Mouse (Mus musculus): ENCODE measurements around the gene Ttc39d. TPM values are rescaled to one million over a fixed set of nuclear protein-coding genes. Genes with fewer than 3 reads are reported as not detected.
A peak's percentile ranks its signal among the peaks of the same experiment; 100 is the strongest.
"Not testable (repeated sequence)": the region's sequence is repeated elsewhere in the genome, so short reads cannot be mapped to it uniquely, and the experiment has no call there.

Gene Ttc39d
- polyA plus RNA-seq, 1 experiment from 2014 or later, result 0.10 TPM

GRCm38 (mm10) chr17:80171948-80172347, 35.3 kb upstream of the Ttc39d start:
- Histone ChIP-seq H3K36me3 (no peaks in the 10 kb centered on the region), H3K4me1 (peaks cover 18% of the 10 kb centered on the region), H3K9me3 (replicated peaks) (no peaks in the 10 kb centered on the region), H3K27ac (replicated peaks) (no peak overlapping the region), H3K9ac (replicated peaks) (no peak overlapping the region), H3K4me3 (replicated peaks) (no peak overlapping the region), H3K27me3 (replicated peaks) (no peaks in the 10 kb centered on the region), H3K4me2 (no peak overlapping the region)
- WGBS, result 93% methylated on average over 4 of the region's 4 CpGs
- ATAC-seq (ENCODE audit: low FRiP score), result no peak

GRCm38 (mm10) chr17:80172761-80173160, 34.5 kb upstream of the Ttc39d start:
- H3K9ac ChIP-seq (replicated peaks), result no peak overlapping the region
- no peak overlapping the region for H3K4me3 ChIP-seq (replicated peaks)
- no peak overlapping the region for H3K4me2 ChIP-seq
- no peak overlapping the region for H3K27ac ChIP-seq (replicated peaks)
- no peaks in the 10 kb centered on the region for H3K9me3 ChIP-seq (replicated peaks)
- H3K4me1 ChIP-seq, result peaks cover 15% of the 10 kb centered on the region
- H3K36me3 ChIP-seq, result no peaks in the 10 kb centered on the region
- ATAC-seq (ENCODE audit: low FRiP score), result no peak
- no peaks in the 10 kb centered on the region for H3K27me3 ChIP-seq (replicated peaks)
- WGBS, result 96% methylated on average over 5 of the region's 5 CpGs

- Histone ChIP-seq H3K27ac (replicated peaks) (no peak overlapping the region), H3K27me3 (replicated peaks) (no peaks in the 10 kb centered on the region), H3K36me3 (no peaks in the 10 kb centered on the region), H3K9ac (replicated peaks) (no peak overlapping the region), H3K9me3 (replicated peaks) (no peaks in the 10 kb centered on the region), H3K4me3 (replicated peaks) (no peak overlapping the region), H3K4me2 (no peak overlapping the region), H3K4me1 (peaks cover 5% of the 10 kb centered on the region)
- no peak for ATAC-seq (ENCODE audit: low FRiP score)
- WGBS, result 94% methylated on average over 2 of the region's 2 CpGs
These were observed 33.6 kb upstream of the Ttc39d start for GRCm38 (mm10) chr17:80173708-80174107.

- Histone ChIP-seq H3K36me3 (no peaks in the 10 kb centered on the region), H3K4me1 (0 out of 2 replicates have a peak, but pooled peaks cover under 1% of the 10 kb centered on the region), H3K27ac (replicated peaks) (no peak overlapping the region), H3K4me2 (no peak overlapping the region), H3K9ac (replicated peaks) (no peak overlapping the region), H3K9me3 (replicated peaks) (no peaks in the 10 kb centered on the region), H3K27me3 (replicated peaks) (no peaks in the 10 kb centered on the region), H3K4me3 (replicated peaks) (no peak overlapping the region)
- 81% methylated on average over 3 of the region's 3 CpGs for WGBS
- ATAC-seq (ENCODE audit: low FRiP score), result no peak
These were observed 33.1 kb upstream of the Ttc39d start for GRCm38 (mm10) chr17:80174146-80174545.

- Histone ChIP-seq H3K27me3 (replicated peaks) (no peaks in the 10 kb centered on the region), H3K9ac (replicated peaks) (no peak overlapping the region), H3K36me3 (no peaks in the 10 kb centered on the region), H3K27ac (replicated peaks) (no peak overlapping the region), H3K4me1 (no peaks in the 10 kb centered on the region), H3K9me3 (replicated peaks) (no peaks in the 10 kb centered on the region), H3K4me2 (no peak overlapping the region), H3K4me3 (replicated peaks) (no peak overlapping the region)
- 87% methylated on average over 19 of the region's 19 CpGs for WGBS
- ATAC-seq (ENCODE audit: low FRiP score), result no peak
These were observed 32.4 kb upstream of the Ttc39d start for GRCm38 (mm10) chr17:80174699-80175385.

GRCm38 (mm10) chr17:80175386-80175739, 31.9 kb upstream of the Ttc39d start:
- Histone ChIP-seq H3K27me3 (replicated peaks) (no peaks in the 10 kb centered on the region), H3K4me3 (replicated peaks) (no peak overlapping the region)
- WGBS, result 85% methylated on average over 4 of the region's 4 CpGs

GRCm38 (mm10) chr17:80175966-80176365, 31.3 kb upstream of the Ttc39d start:
- no peaks in the 10 kb centered on the region for H3K36me3 ChIP-seq
- H3K27ac ChIP-seq (replicated peaks), result no peak overlapping the region
- H3K4me2 ChIP-seq, result no peak overlapping the region
- no peak overlapping the region for H3K4me3 ChIP-seq (replicated peaks)
- 88% methylated on average over 3 of the region's 3 CpGs for WGBS
- H3K4me1 ChIP-seq, result no peaks in the 10 kb centered on the region
- H3K27me3 ChIP-seq (replicated peaks), result no peaks in the 10 kb centered on the region
- no peaks in the 10 kb centered on the region for H3K9me3 ChIP-seq (replicated peaks)
- ATAC-seq (ENCODE audit: low FRiP score), result no peak
- no peak overlapping the region for H3K9ac ChIP-seq (replicated peaks)

More at GRCm38 (mm10) chr17:80175386-80175739, 31.9 kb upstream of the Ttc39d start:
- no peaks in the 10 kb centered on the region for H3K4me1 ChIP-seq
- no peak overlapping the region for H3K9ac ChIP-seq (replicated peaks)
- no peaks in the 10 kb centered on the region for H3K36me3 ChIP-seq
- ATAC-seq (ENCODE audit: low FRiP score), result no peak
- H3K4me2 ChIP-seq, result no peak overlapping the region
- no peaks in the 10 kb centered on the region for H3K9me3 ChIP-seq (replicated peaks)
- no peak overlapping the region for H3K27ac ChIP-seq (replicated peaks)

- not testable (repeated sequence) for H3K4me1 ChIP-seq; H3K27me3 ChIP-seq (replicated peaks); H3K4me3 ChIP-seq (replicated peaks); H3K9ac ChIP-seq (replicated peaks); H3K9me3 ChIP-seq (replicated peaks); H3K36me3 ChIP-seq; H3K27ac ChIP-seq (replicated peaks); ATAC-seq (ENCODE audit: low FRiP score); H3K4me2 ChIP-seq
- WGBS, result 98% methylated on average over 3 of the region's 3 CpGs
These were observed 28.4 kb upstream of the Ttc39d start for GRCm38 (mm10) chr17:80178846-80179245.

- H3K4me3 ChIP-seq (replicated peaks), result no peak overlapping the region
- H3K27ac ChIP-seq (replicated peaks), result no peak overlapping the region
- H3K4me2 ChIP-seq, result 0 out of 2 replicates have a peak overlapping the region, but pooled peaks have one; percentile 22
- no peak overlapping the region for H3K9ac ChIP-seq (replicated peaks)
- peak; percentile 92 for ATAC-seq (ENCODE audit: low FRiP score)
- H3K9me3 ChIP-seq (replicated peaks), result no peaks in the 10 kb centered on the region
- no peaks in the 10 kb centered on the region for H3K27me3 ChIP-seq (replicated peaks)
- H3K4me1 ChIP-seq, result no peaks in the 10 kb centered on the region
- no peaks in the 10 kb centered on the region for H3K36me3 ChIP-seq
- WGBS, result under 1% methylated on average over 6 of the region's 6 CpGs
These were observed 27.3 kb upstream of the Ttc39d start for GRCm38 (mm10) chr17:80179959-80180358.

- H3K4me1 ChIP-seq, result no peaks in the 10 kb centered on the region
- H3K36me3 ChIP-seq, result no peaks in the 10 kb centered on the region
- 0 out of 2 replicates have a peak overlapping the region, but pooled peaks have one; percentile 22 for H3K4me2 ChIP-seq
- no peak for ATAC-seq (ENCODE audit: low FRiP score)
- H3K9me3 ChIP-seq (replicated peaks), result no peaks in the 10 kb centered on the region
- H3K27ac ChIP-seq (replicated peaks), result no peak overlapping the region
- no peak overlapping the region for H3K4me3 ChIP-seq (replicated peaks)
- no peaks in the 10 kb centered on the region for H3K27me3 ChIP-seq (replicated peaks)
- no peak overlapping the region for H3K9ac ChIP-seq (replicated peaks)
These were observed 26.8 kb upstream of the Ttc39d start for GRCm38 (mm10) chr17:80180468-80180867.

GRCm38 (mm10) chr17:80183615-80184014, 23.6 kb upstream of the Ttc39d start:
- no peak for ATAC-seq (ENCODE audit: low FRiP score)
- Histone ChIP-seq H3K4me1 (no peaks in the 10 kb centered on the region), H3K36me3 (no peaks in the 10 kb centered on the region), H3K9me3 (replicated peaks) (no peaks in the 10 kb centered on the region), H3K27me3 (replicated peaks) (no peaks in the 10 kb centered on the region), H3K4me3 (replicated peaks) (no peak overlapping the region), H3K27ac (replicated peaks) (no peak overlapping the region), H3K4me2 (no peak overlapping the region), H3K9ac (replicated peaks) (no peak overlapping the region)
- WGBS, result 84% methylated on average over 10 of the region's 10 CpGs

GRCm38 (mm10) chr17:80193075-80193474, 14.2 kb upstream of the Ttc39d start:
- WGBS, result 66% methylated on average over 5 of the region's 5 CpGs
- H3K4me2 ChIP-seq, result no peak overlapping the region
- no peak overlapping the region for H3K27ac ChIP-seq (replicated peaks)
- H3K9ac ChIP-seq (replicated peaks), result no peak overlapping the region
- H3K9me3 ChIP-seq (replicated peaks), result no peaks in the 10 kb centered on the region
- H3K4me3 ChIP-seq (replicated peaks), result no peak overlapping the region
- H3K27me3 ChIP-seq (replicated peaks), result no peaks in the 10 kb centered on the region
- H3K4me1 ChIP-seq, result no peaks in the 10 kb centered on the region
- H3K36me3 ChIP-seq, result peaks cover 24% of the 10 kb centered on the region
- no peak for ATAC-seq (ENCODE audit: low FRiP score)

All from neural tube, embryonic 15.5 days (tissue).